Mouse (Mus musculus): Measurements from ENCODE around the gene F9. TPM values are rescaled to one million over a fixed set of nuclear protein-coding genes. Genes with fewer than 3 reads are reported as not detected.
"Not testable (repeated sequence)": the region's sequence is repeated elsewhere in the genome, so short reads cannot be mapped to it uniquely, and the experiment has no call there.

The F9 gene
- polyA plus RNA-seq (2014; fragmentation: Nextera tagmentation; extraction: Ambion mirVana) = not detected in 2 replicates

DNA sequence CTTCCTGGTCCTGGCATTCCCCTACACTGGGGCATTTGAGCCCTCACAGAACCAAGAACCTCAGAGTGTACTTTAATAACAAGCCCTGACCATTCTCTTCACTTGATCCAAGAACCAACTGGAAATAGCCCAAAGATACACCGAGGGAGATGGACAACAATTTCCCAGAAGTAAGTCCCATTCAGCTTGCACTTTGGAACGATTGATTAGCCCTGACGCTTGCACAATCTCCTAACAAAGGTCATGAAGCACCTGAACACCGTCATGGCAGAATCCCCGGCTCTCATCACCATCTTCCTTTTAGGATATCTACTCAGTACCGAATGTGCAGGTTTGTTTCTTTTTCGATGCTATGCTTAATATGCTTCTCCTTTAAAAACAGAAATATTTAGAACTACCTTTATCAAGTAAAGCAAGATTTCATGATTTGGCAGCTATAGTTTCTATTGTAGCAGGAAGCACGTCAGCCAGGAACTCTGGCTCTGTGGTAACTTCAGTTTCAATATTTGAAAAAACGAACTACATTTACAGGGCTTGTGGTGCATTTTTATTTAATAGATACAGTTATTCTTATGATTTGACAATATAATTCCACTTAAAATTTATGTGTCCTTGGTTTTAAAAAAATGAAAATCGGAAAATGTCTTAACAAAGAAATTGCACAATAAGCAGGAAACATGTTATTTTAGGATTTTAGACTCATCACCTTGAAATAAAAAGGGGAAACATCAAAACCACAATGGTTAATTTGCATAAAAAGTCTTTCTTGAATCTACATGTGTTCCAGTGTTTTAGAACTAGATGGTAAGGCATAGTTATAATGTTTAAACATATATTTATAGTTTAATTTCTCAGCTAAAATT lies at the start of gene F9:
Gene F9, plus strand, starts transcription at position 244 of the 863 bp plus-strand sequence.
- H3K27me3 ChIP-seq (ENCODE audit: control insufficient read depth, insufficient read depth, low read length) = no peaks in the 10 kb centered on the region
- H3K4me2 ChIP-seq (ENCODE audit: low read depth, severe bottlenecking) = no peak within 1 kb of the TSS
- no peak within 1 kb of the TSS for H3K4me3 ChIP-seq (ENCODE audit: low read depth, low read length)
- no peak within 1 kb of the TSS for H3K27ac ChIP-seq (replicated peaks; ENCODE audit: low read depth, low read length)
- no peaks in the 10 kb centered on the region for H3K4me1 ChIP-seq (ENCODE audit: control insufficient read depth, insufficient read depth, low read length)
- no peak within 1 kb of the TSS for H3K9ac ChIP-seq (ENCODE audit: low read length)
- H3K36me3 ChIP-seq (ENCODE audit: control insufficient read depth, insufficient read depth, low read length) = no peaks in the 10 kb centered on the region
- ATAC-seq (ENCODE audit: insufficient number of reproducible peaks, low FRiP score, low TSS enrichment, low read depth) (no peak), DNase-seq (ENCODE audit: low spot score) (no peak)
- H3K9me3 ChIP-seq (ENCODE audit: control insufficient read depth, low read length) = no peaks in the 10 kb centered on the region
- WGBS = 89% methylated on average over 10 of the region's 10 CpGs

DNA sequence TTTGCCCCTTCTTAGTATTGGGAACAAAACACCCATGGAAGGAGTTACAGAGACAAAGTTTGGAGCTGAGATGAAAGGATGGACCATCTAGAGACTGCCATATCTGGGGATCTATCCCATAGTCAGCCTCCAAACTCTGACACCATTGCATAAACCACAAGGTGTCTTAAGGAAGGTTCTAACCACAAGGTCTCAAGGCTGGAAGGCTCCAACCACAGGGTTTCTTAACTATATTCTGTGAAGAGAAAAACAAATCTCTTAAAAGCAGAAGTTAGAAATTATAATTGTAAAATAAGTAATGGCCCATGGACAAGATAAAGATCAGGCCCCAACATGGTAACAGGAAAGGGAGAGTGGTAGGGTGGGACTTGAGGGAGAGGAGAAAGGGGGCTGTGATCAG lies 29.5 kb upstream of the F9 start:
- H3K4me2 ChIP-seq (ENCODE audit: low read depth, severe bottlenecking); DNase-seq (ENCODE audit: low spot score); H3K27me3 ChIP-seq (ENCODE audit: control insufficient read depth, insufficient read depth, low read length); H3K27ac ChIP-seq (replicated peaks; ENCODE audit: low read depth, low read length); H3K4me3 ChIP-seq (ENCODE audit: low read depth, low read length); H3K9me3 ChIP-seq (ENCODE audit: control insufficient read depth, low read length); H3K4me1 ChIP-seq (ENCODE audit: control insufficient read depth, insufficient read depth, low read length); H3K36me3 ChIP-seq (ENCODE audit: control insufficient read depth, insufficient read depth, low read length); H3K9ac ChIP-seq (ENCODE audit: low read length); ATAC-seq (ENCODE audit: insufficient number of reproducible peaks, low FRiP score, low TSS enrichment, low read depth): not testable (repeated sequence)

DNA sequence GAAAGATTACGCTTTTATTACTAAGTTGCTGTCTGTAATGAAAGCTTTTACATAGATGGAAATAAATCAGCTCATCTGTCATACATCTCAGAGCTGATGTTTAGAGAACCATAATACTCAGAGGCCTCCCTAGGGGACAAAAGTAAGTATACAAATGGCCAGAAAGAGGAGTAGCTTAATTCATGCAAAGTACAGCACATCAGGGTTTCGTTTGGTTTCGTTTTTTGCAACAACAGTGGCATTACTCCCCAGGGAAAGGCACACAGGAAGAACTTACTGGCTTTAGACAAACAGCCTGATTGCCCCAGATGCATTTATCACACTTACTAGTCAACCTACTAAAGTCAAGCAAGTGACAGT lies 800 bp downstream of the F9 start:
- no peaks in the 10 kb centered on the region for H3K36me3 ChIP-seq (ENCODE audit: control insufficient read depth, insufficient read depth, low read length)
- H3K9me3 ChIP-seq (ENCODE audit: control insufficient read depth, low read length) = no peaks in the 10 kb centered on the region
- H3K9ac ChIP-seq (ENCODE audit: low read length) = no peak overlapping the region
- H3K4me3 ChIP-seq (ENCODE audit: low read depth, low read length) = no peak overlapping the region
- no peak overlapping the region for H3K27ac ChIP-seq (replicated peaks; ENCODE audit: low read depth, low read length)
- no peaks in the 10 kb centered on the region for H3K27me3 ChIP-seq (ENCODE audit: control insufficient read depth, insufficient read depth, low read length)
- DNase-seq (ENCODE audit: low spot score) = no peak
- no peaks in the 10 kb centered on the region for H3K4me1 ChIP-seq (ENCODE audit: control insufficient read depth, insufficient read depth, low read length)
- ATAC-seq (ENCODE audit: insufficient number of reproducible peaks, low FRiP score, low TSS enrichment, low read depth) = no peak
- 87% methylated on average over 3 of the region's 3 CpGs for WGBS
- no peak overlapping the region for H3K4me2 ChIP-seq (ENCODE audit: low read depth, severe bottlenecking)

DNA sequence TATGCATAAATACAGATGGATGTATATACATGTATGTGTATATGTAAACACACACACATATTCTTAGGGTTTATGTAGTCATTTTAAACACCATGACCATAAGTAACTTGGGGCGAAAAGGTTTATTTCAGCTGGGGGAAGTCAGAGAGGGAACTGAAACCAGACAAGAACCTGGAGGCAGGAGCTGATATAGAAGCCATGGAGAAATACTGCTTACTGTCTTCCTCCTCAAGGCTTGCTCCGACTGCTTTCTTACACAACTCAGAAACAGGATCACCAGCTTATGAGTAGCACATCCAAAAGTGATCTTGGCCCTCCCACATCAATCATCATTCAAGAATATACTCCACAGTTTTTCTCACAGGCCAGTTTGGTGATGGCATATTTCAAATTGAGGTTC lies 2.2 kb downstream of the F9 start:
- H3K27ac ChIP-seq (replicated peaks; ENCODE audit: low read depth, low read length) = no peak overlapping the region
- no peak overlapping the region for H3K4me2 ChIP-seq (ENCODE audit: low read depth, severe bottlenecking)
- no peak overlapping the region for H3K9ac ChIP-seq (ENCODE audit: low read length)
- H3K4me3 ChIP-seq (ENCODE audit: low read depth, low read length) = no peak overlapping the region
- no peaks in the 10 kb centered on the region for H3K36me3 ChIP-seq (ENCODE audit: control insufficient read depth, insufficient read depth, low read length)
- no peak for DNase-seq (ENCODE audit: low spot score)
- no peaks in the 10 kb centered on the region for H3K27me3 ChIP-seq (ENCODE audit: control insufficient read depth, insufficient read depth, low read length)
- no peaks in the 10 kb centered on the region for H3K9me3 ChIP-seq (ENCODE audit: control insufficient read depth, low read length)
- H3K4me1 ChIP-seq (ENCODE audit: control insufficient read depth, insufficient read depth, low read length) = no peaks in the 10 kb centered on the region
- no peak for ATAC-seq (ENCODE audit: insufficient number of reproducible peaks, low FRiP score, low TSS enrichment, low read depth)
- WGBS = 92% methylated on average over 2 of the region's 2 CpGs

DNA sequence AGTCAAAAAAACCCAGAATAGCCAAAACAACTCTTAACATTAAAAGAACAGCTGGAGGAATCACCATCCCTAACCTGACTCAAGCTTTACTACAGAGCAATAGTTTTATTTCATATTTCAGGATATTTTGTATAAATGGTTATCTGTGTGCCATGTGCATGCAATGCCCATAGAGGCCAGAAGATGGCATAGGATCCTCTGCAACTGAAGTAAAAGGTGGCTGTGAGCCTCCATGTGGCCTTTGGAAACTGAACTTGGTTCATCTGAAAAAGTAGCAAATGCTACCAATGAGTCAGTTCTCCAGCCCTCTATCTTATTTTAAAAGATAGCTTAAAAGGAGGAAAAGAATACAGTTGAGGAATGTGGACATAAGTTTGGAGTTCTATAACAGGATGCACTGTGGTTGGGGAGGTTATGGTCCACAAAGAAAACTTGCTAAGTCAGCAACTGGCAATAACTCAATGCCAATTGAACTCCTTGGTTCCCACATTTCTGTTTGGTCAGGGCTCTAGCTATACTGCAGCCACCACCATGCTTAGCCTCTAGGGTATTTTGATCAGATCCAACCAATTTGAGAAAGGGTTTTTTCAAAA lies 13.9 kb downstream of the F9 start:
- H3K27ac ChIP-seq (replicated peaks; ENCODE audit: low read depth, low read length) = no peak overlapping the region
- no peak overlapping the region for H3K4me3 ChIP-seq (ENCODE audit: low read depth, low read length)
- H3K4me1 ChIP-seq (ENCODE audit: control insufficient read depth, insufficient read depth, low read length) = no peaks in the 10 kb centered on the region
- H3K36me3 ChIP-seq (ENCODE audit: control insufficient read depth, insufficient read depth, low read length) = no peaks in the 10 kb centered on the region
- DNase-seq (ENCODE audit: low spot score) (peak; percentile 23), ATAC-seq (ENCODE audit: insufficient number of reproducible peaks, low FRiP score, low TSS enrichment, low read depth) (no peak)
- no peak overlapping the region for H3K4me2 ChIP-seq (ENCODE audit: low read depth, severe bottlenecking)
- no peaks in the 10 kb centered on the region for H3K27me3 ChIP-seq (ENCODE audit: control insufficient read depth, insufficient read depth, low read length)
- no peaks in the 10 kb centered on the region for H3K9me3 ChIP-seq (ENCODE audit: control insufficient read depth, low read length)
- H3K9ac ChIP-seq (ENCODE audit: low read length) = no peak overlapping the region

DNA sequence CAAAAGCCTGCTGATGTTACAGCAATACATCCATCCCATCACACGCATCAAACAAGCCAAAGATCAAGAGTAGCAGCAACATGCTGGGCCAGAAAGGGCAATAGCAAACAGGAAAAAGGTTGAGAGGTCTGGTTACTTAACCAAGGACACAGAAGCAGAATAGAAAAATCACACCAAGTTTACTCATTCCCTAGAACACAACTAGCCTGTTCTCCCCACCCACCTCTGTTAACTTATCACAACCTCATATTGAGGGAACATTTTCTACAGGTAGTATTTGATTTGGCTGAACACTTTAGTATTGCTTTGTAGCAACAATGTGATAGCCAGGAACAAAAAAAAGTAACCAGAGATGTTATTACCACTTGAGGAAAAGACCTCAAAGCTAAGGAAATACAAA lies 15.3 kb downstream of the F9 start:
- Histone ChIP-seq H3K27me3 (ENCODE audit: control insufficient read depth, insufficient read depth, low read length) (no peaks in the 10 kb centered on the region), H3K4me3 (ENCODE audit: low read depth, low read length) (no peak overlapping the region), H3K9me3 (ENCODE audit: control insufficient read depth, low read length) (no peaks in the 10 kb centered on the region), H3K9ac (ENCODE audit: low read length) (no peak overlapping the region), H3K4me2 (ENCODE audit: low read depth, severe bottlenecking) (no peak overlapping the region), H3K27ac (replicated peaks; ENCODE audit: low read depth, low read length) (no peak overlapping the region), H3K36me3 (ENCODE audit: control insufficient read depth, insufficient read depth, low read length) (no peaks in the 10 kb centered on the region), H3K4me1 (ENCODE audit: control insufficient read depth, insufficient read depth, low read length) (no peaks in the 10 kb centered on the region)
- 76% methylated on average over 1 of the region's 1 CpGs for WGBS
- ATAC-seq (ENCODE audit: insufficient number of reproducible peaks, low FRiP score, low TSS enrichment, low read depth) = no peak
- DNase-seq (ENCODE audit: low spot score) = no peak

DNA sequence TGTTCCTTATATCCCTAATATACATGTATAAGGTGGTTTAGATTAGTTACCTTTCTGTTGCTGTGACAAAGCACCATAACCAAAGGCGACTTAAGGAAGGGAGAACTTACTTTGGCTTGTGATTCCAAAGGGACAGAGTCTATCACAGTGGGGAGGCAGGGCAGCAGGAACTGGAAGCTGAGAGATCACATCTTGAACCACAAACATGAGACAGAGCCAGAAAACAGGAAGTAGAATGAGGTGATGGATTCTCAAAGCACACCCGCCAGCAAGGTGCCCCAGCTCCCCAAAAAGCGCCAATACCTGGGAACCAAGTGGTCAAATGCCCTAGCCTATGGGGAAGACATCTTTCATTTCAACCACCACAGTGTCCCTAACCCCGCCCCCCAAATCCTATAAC lies 21.7 kb downstream of the F9 start:
- Histone ChIP-seq H3K36me3 (ENCODE audit: control insufficient read depth, insufficient read depth, low read length) (no peaks in the 10 kb centered on the region), H3K4me2 (ENCODE audit: low read depth, severe bottlenecking) (no peak overlapping the region), H3K4me3 (ENCODE audit: low read depth, low read length) (no peak overlapping the region), H3K9ac (ENCODE audit: low read length) (no peak overlapping the region), H3K27me3 (ENCODE audit: control insufficient read depth, insufficient read depth, low read length) (no peaks in the 10 kb centered on the region), H3K27ac (replicated peaks; ENCODE audit: low read depth, low read length) (no peak overlapping the region), H3K4me1 (ENCODE audit: control insufficient read depth, insufficient read depth, low read length) (no peaks in the 10 kb centered on the region), H3K9me3 (ENCODE audit: control insufficient read depth, low read length) (no peaks in the 10 kb centered on the region)
- no peak for DNase-seq (ENCODE audit: low spot score)
- 90% methylated on average over 4 of the region's 4 CpGs for WGBS
- ATAC-seq (ENCODE audit: insufficient number of reproducible peaks, low FRiP score, low TSS enrichment, low read depth) = no peak

DNA sequence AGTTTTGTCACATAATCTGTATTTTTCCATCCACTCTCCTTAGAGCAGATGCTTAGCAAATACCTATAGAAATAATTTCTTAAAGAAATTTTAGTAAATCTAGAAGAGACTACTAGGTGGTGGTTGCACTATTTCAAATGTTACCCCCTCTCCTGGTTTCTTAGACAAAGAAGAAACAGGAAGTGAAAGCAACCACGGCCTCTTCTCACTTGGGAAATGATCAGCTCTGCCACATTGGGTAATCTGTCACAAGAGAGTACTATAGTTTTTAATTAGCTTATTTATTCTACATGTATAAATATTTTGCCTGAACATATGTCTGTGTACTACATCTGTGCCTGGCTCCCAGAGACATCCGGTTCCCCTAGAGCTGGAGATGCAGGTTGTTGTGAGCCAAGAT lies 22.3 kb downstream of the F9 start:
- WGBS = 93% methylated on average over 2 of the region's 2 CpGs
- Histone ChIP-seq H3K4me1 (ENCODE audit: control insufficient read depth, insufficient read depth, low read length) (no peaks in the 10 kb centered on the region), H3K36me3 (ENCODE audit: control insufficient read depth, insufficient read depth, low read length) (no peaks in the 10 kb centered on the region), H3K27me3 (ENCODE audit: control insufficient read depth, insufficient read depth, low read length) (no peaks in the 10 kb centered on the region), H3K4me2 (ENCODE audit: low read depth, severe bottlenecking) (no peak overlapping the region), H3K9ac (ENCODE audit: low read length) (no peak overlapping the region), H3K9me3 (ENCODE audit: control insufficient read depth, low read length) (no peaks in the 10 kb centered on the region), H3K27ac (replicated peaks; ENCODE audit: low read depth, low read length) (no peak overlapping the region), H3K4me3 (ENCODE audit: low read depth, low read length) (no peak overlapping the region)
- ATAC-seq (ENCODE audit: insufficient number of reproducible peaks, low FRiP score, low TSS enrichment, low read depth) = no peak
- no peak for DNase-seq (ENCODE audit: low spot score)
